Mouse (Mus musculus): ENCODE measurements around the gene Epb41l2.

- TF ChIP-seq POLR2A (IDR thresholded peaks at IDR 0.05; ENCODE audit: control insufficient read depth, extremely low read depth, insufficient read depth, low read length, poor library complexity), result no peak
- no peak for TF ChIP-seq CTCF (IDR thresholded peaks at IDR 0.05; ENCODE audit: borderline replicate concordance, control insufficient read depth, extremely low read depth, insufficient read depth, low read length, poor library complexity)
Observed at GRCm38 (mm10) chr10:25439163-25439562, 79.6 kb downstream of the Epb41l2 start.
